9 mouse cellular contexts compared by ENCODE assay signal in the genomic region with DNA sequence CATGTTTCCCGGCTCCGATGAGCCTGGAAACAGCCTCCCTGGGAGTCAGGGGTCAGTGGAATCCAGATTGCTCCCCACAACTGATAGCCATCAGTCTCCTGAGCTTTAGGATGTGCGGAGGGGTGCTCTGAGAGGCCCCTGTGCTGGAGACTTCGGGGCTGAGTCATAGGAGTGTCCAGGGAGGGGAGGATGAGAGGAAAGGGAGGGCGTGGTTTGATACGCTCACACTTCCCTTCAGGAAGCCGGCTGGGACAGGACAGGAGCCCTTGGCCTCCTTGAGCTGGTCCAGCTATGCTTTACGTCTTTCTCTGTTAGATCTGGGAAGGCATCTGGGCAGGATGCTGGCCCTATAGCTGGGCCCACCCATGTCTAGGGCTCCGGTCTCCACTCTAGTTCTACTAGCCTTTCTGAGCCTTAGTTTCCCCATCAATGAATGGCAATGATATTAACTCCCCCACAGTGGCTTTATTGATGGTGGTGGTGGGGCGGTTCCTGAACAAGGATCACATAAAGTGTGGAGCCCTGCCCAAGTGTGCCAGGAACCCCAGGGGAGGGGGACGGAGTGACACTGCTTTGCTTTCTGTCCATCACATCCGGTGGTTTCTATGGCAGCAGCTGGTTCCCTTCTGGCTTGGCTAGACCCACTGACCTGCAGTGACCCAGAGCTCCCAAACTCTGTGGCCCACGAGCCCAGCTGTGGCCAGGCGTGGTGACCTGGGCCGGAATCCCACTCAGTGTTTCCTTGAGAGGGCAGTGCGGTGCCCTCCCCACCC. TPM values are rescaled to one million over a fixed set of nuclear protein-coding genes. Genes with fewer than 3 reads are reported as not detected.
DNase-seq lines count a peak whose midpoint lies in the region; ATAC-seq lines count a peak whose summit lies in the region.
"Had no signal": no experiment of that assay in that cellular context is flagged by ENCODE, and none has a peak within 500 bp of the region (broad histone marks: within the 10 kb centered on the region; RNA-seq: fewer than 3 reads in every experiment).

No protein-coding gene starts in this region.

- peak; percentile 28 for DNase-seq in right cerebral cortex, postnatal 14 days
- no peak for DNase-seq in right cerebral cortex, adult 18-20 months
- no peak for DNase-seq in liver, embryonic 13.5 days
- DNase-seq in c-Kit-positive CD71-positive TER-119-positive erythroid progenitor cells, embryonic 14.5 days (ENCODE audit: low spot score) = no peak
- no peak for DNase-seq in left cerebral cortex, adult 11 months (ENCODE audit: low spot score)
- no peak for DNase-seq in left cerebral cortex, postnatal 25 days (ENCODE audit: low spot score in 2 of 2)

- no peak overlapping the region for H3K4me3 ChIP-seq in hindbrain, embryonic 16.5 days (ENCODE audit: low read length)
- no peak overlapping the region for H3K4me3 ChIP-seq in liver, embryonic 13.5 days (replicated peaks)
- H3K4me3 ChIP-seq in neural tube, embryonic 12.5 days = no peak overlapping the region

- no peak overlapping the region for H3K9ac ChIP-seq in hindbrain, embryonic 16.5 days (ENCODE audit: low read depth, low read length)
- 0 out of 2 replicates have a peak overlapping the region, but pooled peaks have one; percentile 4 for H3K9ac ChIP-seq in liver, embryonic 13.5 days
- H3K9ac ChIP-seq in neural tube, embryonic 12.5 days = no peak overlapping the region

- no peak overlapping the region for H3K4me2 ChIP-seq in hindbrain, embryonic 16.5 days (ENCODE audit: low read length)
- H3K4me2 ChIP-seq in liver, embryonic 13.5 days = no peak overlapping the region
- peak overlapping the region; percentile 23; the same call in 1 of the 2 replicates for H3K4me2 ChIP-seq in neural tube, embryonic 12.5 days (replicated peaks)

- no peak overlapping the region for H3K27ac ChIP-seq in hindbrain, embryonic 16.5 days (ENCODE audit: low read depth, low read length)
- H3K27ac ChIP-seq in liver, embryonic 13.5 days = no peak overlapping the region
- no peak overlapping the region for H3K27ac ChIP-seq in neural tube, embryonic 12.5 days

- H3K36me3 ChIP-seq in hindbrain, embryonic 16.5 days (ENCODE audit: control insufficient read depth, insufficient read depth, low read length) = no peaks in the 10 kb centered on the region
- no peaks in the 10 kb centered on the region for H3K36me3 ChIP-seq in liver, embryonic 13.5 days
- H3K36me3 ChIP-seq in neural tube, embryonic 12.5 days = no peaks in the 10 kb centered on the region

- peak; percentile 31; the same call in 1 of the 2 replicates for ATAC-seq in hindbrain, embryonic 16.5 days
- peak; percentile 37 for ATAC-seq in liver, embryonic 13.5 days (ENCODE audit: low read depth)
- ATAC-seq in neural tube, embryonic 12.5 days (ENCODE audit: low FRiP score, low read depth) = no peak

- 48% methylated on average over 16 of the region's 16 CpGs for WGBS in hindbrain, embryonic 16.5 days
- 27% methylated on average over 16 of the region's 16 CpGs for WGBS in liver, embryonic 13.5 days (ENCODE audit: insufficient replicate concordance)
- WGBS in neural tube, embryonic 12.5 days = 47% methylated on average over 15 of the region's 16 CpGs

- H3K27me3 ChIP-seq in hindbrain, embryonic 16.5 days (replicated peaks; ENCODE audit: control insufficient read depth, insufficient read depth, low read length) = 0 out of 2 replicates have a peak, but pooled peaks cover 2% of the 10 kb centered on the region
- peaks cover 8% of the 10 kb centered on the region; the same call in 1 of the 2 replicates for H3K27me3 ChIP-seq in liver, embryonic 13.5 days
- no peaks in the 10 kb centered on the region for H3K27me3 ChIP-seq in neural tube, embryonic 12.5 days (replicated peaks)

- peaks cover 9% of the 10 kb centered on the region; the same call in 1 of the 2 replicates for H3K4me1 ChIP-seq in hindbrain, embryonic 16.5 days (ENCODE audit: control insufficient read depth, insufficient read depth, low read depth, low read length)
- H3K4me1 ChIP-seq in liver, embryonic 13.5 days (replicated peaks) = peaks cover 71% of the 10 kb centered on the region
- H3K4me1 ChIP-seq in neural tube, embryonic 12.5 days = peaks cover 27% of the 10 kb centered on the region

- intact Hi-C loops in left cerebral cortex, postnatal 25 days (cut with DNase I) = no loop called here

- no peaks in the 10 kb centered on the region for H3K9me3 ChIP-seq in hindbrain, embryonic 16.5 days (ENCODE audit: control insufficient read depth, low read length)
- H3K9me3 ChIP-seq in liver, embryonic 13.5 days (replicated peaks) = no peaks in the 10 kb centered on the region
- H3K9me3 ChIP-seq in neural tube, embryonic 12.5 days = no peaks in the 10 kb centered on the region

RNA-seq across cellular contexts. Expression of a gene that starts 33.3 kb away (rescaled TPM):
- not detected in 2 replicates for polyA plus RNA-seq in hindbrain, embryonic 16.5 days (2015; fragmentation: Nextera tagmentation; extraction: Ambion mirVana)
- polyA plus RNA-seq in liver, embryonic 13.5 days (2015; fragmentation: Nextera tagmentation; extraction: Ambion mirVana) = not detected in 2 replicates
- not detected in 2 replicates for polyA plus RNA-seq in neural tube, embryonic 12.5 days (2016; fragmentation: Nextera tagmentation; extraction: Ambion mirVana)
- total RNA-seq in left cerebral cortex, postnatal 25 days (2021) = not detected
- polyA plus RNA-seq: gonadal fat pad, adult 2 months had no signal

RNA-seq across cellular contexts. Expression of a gene that starts 49.6 kb away (rescaled TPM):
- polyA plus RNA-seq in hindbrain, embryonic 16.5 days (2015; fragmentation: Nextera tagmentation; extraction: Ambion mirVana) = 157 and 162 TPM in 2 replicates
- 180 and 240 TPM in 2 replicates for polyA plus RNA-seq in liver, embryonic 13.5 days (2015; fragmentation: Nextera tagmentation; extraction: Ambion mirVana)
- 323 and 327 TPM in 2 replicates for polyA plus RNA-seq in neural tube, embryonic 12.5 days (2016; fragmentation: Nextera tagmentation; extraction: Ambion mirVana)
- total RNA-seq in left cerebral cortex, postnatal 25 days (2021) = 100 to 1,000 TPM; 187 to 201 TPM
